Mouse (Mus musculus): ENCODE measurements at regions not wholly inside any gene's neighbourhood (a gene's known extent, or its start where the extent isn't known, plus 50 kb on each side); places are given as distances from the start of the nearest gene placed in this dataset.

DNA sequence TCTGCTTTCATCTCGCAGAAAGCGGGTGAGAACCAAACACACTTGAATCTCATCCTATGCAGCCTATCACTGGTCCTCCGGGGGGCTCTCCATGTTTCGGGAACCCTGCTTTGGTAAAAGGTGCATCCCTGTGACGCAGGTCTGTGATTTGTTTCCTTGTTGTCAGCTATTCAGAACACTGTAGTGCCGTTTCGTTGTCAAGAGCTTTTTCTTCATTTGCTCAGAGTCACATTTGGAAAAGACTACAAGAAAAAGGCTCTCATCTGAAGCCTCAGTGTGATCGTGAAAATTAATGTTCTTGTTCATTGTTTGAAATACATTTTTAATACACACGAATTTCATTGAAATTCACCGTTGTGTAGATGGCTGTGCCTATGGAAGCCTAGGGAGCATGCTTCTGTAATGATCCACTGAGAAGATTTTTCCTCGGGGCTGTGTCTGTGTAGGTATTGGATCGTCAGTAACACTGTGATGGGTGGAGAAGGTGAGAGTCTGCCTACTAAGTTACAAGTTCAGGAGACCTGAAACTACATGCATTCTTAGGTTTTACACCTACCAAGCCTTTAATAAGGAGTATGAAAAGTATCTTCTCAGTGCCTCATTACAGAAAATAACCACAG is 112.0 kb upstream of the Paqr3 start:
- no peak for DNase-seq (ENCODE audit: low spot score)

DNA sequence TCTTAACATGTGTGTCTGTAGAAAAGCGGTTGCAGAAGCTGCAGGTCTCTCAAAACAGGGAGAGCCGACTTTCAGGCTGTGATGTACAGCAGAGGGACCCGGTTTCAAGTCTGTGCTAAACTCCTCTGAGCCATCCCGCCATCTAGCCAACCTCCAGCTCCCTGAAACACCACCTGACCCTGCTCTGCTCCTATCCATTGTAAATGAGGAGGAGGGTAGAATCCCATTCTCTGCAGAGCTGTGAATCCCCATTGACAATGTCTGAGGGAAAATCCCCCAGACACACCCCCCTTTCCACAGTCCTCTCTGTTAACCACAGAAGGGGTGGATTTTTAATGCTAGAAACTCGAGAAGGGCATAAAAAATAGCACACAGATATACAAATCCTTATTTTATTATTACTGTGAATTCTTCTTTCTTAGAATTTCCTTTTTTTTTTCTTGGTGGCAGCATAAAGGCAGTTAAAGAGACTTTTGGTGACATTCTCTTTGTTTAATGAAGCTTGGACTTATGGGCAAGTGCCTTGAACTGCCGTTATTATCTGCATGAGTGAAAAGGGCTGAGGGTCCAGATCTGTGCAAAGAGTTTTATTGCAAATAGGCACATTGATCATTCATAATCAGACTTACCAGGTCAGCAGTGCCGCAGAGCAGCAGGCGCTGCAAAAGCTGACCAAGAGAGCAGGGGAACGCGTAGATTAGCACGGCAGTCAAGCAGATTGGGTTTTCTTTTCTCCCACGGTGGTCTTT is 111.3 kb upstream of the Paqr3 start:
- no peak for DNase-seq (ENCODE audit: low spot score)

DNA sequence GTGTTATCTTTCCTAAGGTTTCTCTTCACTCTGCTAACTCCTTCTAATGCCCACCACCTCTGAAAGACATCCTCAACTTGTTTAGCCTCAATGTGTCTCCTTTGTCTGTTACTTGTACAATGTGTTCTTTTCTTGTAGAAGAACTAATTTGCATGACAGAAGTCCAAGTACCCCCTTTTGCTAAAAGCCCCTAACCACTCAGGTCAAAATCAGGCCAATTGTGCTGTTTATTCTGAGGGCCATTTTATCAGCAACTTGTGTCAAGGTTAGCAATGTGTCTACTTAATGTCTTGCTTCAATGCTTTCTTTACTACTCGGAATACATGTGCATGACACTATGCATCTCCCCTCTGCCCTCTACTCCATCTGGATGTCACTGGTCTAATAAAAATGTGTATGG is 107.3 kb upstream of the Paqr3 start:
- DNase-seq (ENCODE audit: low spot score), result no peak

DNA sequence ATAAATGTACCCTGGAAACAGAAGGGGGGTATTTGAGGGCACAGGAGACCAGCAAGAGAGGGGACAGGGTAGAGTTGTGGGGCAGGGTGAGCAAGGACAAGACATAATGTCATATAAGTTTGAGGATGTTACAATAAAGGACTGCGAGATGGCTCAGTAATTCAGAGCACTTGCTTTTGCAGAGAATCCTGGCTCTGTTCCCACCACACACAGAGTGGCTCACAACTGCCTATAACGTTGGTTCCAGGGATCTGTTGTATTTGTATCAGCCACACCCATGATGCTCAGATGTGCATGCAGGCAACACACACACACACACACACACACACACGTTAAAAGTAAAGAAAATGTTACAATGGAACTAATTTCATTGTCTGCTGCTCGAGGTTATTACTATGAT is 94.2 kb upstream of the Paqr3 start:
- no peak for DNase-seq (ENCODE audit: low spot score)

DNA sequence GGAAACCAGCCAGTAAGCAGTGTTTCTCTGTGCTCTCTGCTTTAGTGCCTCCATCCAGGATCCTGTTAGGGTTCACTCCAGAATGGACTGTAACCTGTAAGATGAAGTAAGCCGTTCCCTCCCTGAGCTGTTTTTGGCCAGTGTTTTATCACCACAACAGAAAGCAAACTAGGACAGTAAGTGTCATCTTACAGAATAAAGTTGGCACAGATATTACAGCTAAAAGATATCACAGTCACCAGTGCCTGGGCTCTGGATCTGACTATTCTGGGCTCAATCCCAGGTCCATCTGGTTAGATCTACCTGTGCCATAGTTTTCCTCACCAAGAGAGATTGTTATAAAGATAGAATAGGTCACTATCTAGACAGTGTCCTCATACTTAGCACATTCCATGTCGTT is 92.9 kb upstream of the Paqr3 start:
- DNase-seq (ENCODE audit: low spot score), result no peak

DNA sequence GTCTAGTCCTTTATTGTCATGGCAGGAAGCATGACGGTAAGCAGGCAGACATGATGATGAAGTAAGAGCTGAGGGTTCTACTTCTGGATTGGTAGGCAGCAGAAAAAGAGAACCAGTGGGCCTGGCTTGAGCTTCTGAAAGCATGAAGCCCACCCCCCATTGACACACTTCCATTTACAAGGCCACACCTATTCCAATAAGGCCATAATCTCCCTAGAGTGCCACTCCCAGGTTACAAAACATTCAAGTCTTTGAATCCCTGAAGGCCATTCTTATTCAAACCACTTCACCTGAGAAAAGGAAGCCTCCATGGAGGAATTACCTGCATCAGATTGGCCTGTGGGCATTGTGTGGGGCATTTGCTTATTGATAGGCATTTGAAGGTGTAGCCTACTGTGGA is 92.2 kb upstream of the Paqr3 start:
- DNase-seq (ENCODE audit: low spot score), result no peak

DNA sequence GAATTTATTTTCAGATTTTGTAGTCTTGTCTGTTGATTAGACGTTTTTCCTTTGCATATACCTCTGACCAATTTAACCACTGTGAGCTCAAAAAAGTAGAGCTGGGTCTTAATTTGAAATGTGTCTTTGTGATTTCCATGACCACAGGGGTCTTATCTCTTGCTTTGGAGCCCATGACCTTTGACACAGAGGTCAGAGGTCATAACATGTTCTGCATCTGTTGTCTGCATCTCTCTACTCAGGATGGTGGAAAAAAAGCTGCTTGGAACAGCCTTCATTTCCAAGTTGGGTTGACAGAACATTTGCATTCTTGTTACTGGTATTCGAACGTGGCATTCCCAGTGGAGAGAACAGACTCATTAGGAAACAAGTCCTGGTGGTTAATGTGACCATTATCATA is 91.2 kb upstream of the Paqr3 start:
- no peak for DNase-seq (ENCODE audit: low spot score)

DNA sequence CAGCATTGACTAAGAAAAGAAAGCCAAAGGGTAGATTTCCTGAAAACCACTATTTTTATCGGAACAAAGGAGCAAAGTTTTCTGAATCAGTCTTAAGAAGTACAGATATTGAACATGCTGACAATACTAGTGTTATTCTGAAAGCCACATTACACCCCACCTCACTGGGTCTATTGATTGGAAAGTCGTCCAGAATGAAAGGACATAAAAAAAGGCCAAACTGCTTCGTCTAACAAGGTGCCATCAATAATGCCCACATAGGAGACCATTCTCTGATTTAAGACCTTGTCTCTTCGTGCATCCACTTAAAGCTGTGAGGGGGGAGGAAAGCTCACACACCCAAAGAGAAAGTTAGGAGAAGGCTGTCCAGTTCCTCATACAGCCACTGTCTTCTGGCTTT is 89.3 kb upstream of the Paqr3 start:
- no peak for DNase-seq (ENCODE audit: low spot score)

DNA sequence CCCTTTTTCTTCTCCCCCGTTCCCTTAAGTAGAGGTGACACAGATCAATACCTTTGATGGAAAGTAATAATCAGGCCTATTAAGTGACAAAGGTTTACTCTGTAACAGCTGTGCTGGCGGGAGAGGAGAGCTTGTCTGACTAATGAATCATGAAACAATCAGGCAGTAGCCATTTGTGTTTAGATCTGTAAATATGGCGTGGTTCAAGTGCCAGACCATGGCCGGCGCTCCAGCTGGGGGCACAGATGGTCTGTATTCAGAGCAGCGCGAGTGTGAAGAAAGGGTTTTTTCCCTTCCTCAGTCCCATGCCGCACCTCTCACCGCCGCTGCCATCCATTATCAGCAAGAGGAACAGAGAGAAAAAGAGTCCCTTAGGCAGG is 83.9 kb upstream of the Paqr3 start:
- DNase-seq (ENCODE audit: low spot score), result no peak

DNA sequence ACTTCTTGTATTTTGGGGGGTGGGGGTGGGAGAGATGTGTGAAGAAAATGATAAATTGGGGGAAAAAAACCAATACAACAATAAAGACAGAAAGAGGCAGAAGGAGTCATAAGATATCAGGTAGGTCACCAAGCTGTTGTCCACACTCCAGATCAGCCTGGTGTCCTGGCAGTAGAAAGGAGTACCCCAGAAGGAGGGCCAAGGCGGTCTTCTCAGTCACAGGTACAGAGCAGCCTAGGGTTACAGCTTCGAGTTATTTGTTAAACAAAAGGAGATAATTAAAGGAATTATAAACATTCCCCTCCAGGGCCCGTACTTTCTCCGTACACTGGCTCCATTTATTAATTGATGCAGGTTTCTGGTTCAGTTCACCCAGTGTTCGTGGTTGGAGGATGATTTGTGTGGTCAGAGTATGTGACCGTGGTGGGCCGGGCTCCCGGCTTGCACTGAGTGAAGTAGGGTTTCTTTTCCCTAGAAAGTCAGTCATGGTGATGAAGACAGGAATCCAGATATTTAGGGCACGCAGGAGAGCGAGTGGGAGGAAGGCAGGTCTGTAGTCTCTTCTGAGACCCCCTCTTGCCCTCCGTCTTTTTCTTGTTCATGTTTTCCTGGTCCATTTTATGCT is 83.4 kb upstream of the Paqr3 start:
- DNase-seq (ENCODE audit: low spot score), result no peak

DNA sequence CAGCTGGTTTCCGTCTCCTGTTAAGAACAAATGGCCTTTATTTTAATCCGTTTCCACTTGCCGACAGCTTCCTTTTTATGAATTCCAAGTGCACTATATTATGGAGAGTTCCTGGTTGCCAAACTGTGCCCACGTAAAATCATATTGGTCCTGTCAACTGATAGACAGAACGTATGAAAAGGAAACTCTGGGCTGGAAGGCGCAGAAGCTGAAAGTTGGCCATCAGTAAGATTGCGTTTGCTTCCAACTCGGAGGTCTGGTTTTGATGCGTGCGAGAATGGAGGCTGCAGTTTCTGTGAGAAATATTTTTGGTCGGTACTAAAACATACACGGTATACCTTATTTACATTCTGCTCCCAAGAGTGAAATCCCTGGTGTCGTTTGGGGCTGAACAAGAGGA is 81.3 kb upstream of the Paqr3 start:
- DNase-seq (ENCODE audit: low spot score), result no peak

DNA sequence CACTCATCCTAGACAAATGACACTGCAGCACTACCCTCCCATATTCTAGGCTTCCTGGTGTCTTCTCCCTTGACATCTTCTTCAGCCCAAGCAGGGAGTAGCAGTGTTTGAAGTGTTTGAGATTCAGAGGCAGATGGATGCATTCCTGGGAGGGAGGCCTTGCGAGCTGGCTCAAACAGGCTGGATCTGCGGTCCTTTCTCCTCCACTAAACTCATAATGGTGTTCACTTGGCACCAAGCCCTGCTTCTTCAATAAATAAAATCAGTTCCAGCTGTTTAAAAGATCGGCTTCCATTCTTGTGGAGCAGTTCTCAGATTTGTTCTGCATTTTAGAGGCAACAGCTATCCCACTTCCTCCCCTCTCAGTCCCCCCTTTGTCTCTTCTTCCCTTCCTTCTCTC is 79.3 kb upstream of the Paqr3 start:
- no peak for DNase-seq (ENCODE audit: low spot score)

DNA sequence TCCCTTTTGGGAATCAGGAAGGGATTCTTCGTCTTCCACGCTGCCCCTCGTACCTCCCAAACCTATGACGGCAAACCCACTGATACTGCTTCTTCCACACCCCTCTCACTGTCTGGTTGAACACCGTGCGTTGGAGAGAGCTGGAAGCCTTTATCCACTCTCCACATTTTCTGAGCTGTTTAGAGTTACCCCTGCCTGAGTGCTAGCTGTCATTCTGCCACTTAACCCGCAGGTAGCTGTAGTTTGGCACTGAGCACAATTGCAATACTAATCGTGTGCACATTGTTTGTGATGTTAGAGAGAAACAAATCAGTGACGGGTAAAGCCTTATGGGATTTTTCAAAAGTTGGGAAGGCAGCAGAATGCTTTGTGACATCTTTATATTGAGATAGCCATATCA is 73.1 kb upstream of the Paqr3 start:
- DNase-seq (ENCODE audit: low spot score), result no peak

DNA sequence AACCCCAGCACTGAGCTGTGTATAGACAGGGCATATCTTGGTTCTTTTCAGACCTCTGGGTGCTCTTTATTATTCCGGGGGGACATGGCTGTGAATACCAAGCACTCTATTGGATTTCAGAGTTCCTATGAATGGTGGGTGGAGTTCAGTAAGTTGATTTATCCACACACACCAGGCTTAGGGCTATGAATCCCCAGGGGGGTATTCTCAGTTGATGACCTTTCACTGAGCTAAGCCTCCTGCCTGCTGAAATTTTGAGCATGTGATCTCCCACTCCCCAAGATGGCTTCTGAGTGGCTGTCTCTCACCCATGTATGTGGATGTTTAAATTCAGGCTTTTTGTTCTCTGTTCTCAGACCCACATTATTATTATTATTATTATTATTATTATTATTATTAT is 69.9 kb upstream of the Paqr3 start:
- DNase-seq (ENCODE audit: low spot score), result no peak

DNA sequence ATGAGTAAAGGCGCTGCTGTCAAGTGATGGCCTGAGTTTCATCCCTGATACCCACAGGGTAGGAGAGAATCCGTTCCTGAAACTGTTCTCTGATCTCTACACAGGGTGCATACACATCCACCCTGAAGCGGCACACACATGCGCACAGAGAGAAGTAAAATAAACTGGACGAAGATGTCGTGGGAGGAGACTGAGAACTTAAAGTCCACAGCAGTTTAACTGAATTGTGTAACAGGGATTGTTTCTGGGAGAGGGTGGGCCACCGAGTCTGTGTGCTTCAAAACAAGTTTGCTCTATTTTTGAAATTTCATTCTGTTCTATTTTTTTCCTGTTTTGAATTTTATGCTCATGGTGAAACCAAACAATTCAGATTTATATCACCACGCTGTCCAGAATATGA is 63.0 kb upstream of the Paqr3 start:
- no peak for DNase-seq (ENCODE audit: low spot score)

DNA sequence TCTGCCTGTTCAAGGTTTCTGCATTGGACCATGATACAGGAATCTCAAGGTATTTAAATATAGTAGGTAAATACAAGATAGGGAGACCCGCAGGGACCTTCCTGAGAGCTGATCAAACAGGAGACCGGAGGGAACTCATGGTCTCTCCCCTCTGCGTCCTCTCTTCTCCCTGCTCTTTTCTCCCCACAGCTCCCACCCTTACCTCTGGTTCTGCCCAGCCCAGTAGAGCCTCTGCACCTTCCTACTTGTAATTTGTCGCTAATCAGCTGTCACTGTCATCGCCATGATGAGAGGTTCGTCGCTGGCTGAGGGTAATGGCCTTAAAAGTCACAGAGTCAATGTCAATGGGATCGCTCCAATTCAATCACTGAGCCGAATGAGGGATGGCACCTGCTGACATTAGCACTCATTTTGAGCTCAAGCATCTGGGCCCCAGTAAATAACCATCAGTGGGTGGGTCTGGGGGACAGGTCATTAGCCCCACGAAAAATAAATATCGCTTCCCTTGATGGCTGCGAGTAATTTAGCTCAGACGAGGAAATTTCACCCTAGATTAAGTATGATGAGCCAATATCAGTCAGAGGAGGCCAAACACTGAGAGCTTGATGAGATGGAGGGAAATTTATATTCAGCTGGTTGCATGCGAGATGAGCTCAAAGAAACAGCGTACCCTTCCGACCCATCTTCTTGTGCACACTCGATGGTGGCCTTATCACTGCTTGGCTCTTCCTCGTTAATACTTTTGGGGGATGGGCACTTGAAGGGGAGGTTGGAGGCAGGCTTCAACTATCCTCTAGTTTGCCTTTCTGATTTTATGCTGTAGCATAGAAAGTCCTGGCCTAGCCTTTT is 56.2 kb upstream of the Paqr3 start:
- no peak for DNase-seq (ENCODE audit: low spot score)

DNA sequence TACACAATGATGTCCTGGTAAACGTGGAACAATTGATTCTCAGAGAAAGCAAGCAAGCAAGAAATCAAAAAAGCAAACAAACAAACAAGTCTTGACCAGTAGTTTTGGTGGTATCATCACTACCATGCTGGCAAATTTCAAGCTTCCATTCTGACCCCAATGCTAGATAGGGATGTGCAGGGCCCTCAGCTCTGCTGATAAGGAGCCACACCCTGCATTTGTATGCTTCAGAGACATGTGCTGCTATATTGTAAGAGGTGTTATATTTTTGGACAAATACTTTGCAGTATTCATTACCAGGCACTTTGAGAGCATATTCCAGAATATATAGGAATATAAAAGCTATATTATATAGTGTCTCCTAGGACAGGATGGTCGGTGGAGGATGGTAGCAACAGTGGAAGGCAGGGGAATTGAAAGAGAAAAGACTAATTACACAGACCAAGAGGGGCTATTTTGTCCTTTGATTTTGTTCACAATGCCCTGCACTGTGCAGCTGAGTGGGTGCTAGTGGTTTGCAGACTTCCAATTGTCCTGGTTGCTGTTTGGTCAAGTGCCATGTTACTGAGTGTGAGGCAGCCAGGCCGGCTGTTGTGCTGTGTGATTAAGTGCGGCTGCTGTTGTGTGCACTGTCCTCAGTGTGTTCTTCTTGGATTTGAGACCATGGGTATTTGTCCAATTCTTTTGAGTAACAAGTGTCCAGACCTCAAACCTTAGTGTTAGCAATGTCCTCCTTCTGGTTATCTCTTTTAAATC is 54.9 kb upstream of the Paqr3 start:
- DNase-seq (ENCODE audit: low spot score), result no peak

All from heart, adult 8-10 months (tissue).